Mouse (Mus musculus) limb, embryonic 14.5 days (tissue): ENCODE data around the gene Rnf220. TPM values are rescaled to one million over a fixed set of nuclear protein-coding genes. Genes with fewer than 3 reads are reported as not detected.
A peak's percentile ranks its signal among the peaks of the same experiment; 100 is the strongest.

Source experiments
- ATAC-seq: fragments of 200-750 bp; cut with Nextera tagmentation; 2 replicates; pipeline ENCODE4 v1.8.0; 2017; ENCODE audit warnings: low read depth, moderate number of reproducible peaks, moderate TSS enrichment; ENCODE audit not compliant: low FRiP score
- DNase-seq: peaks from one replicate; pipeline ENCODE4 v3.0.0-alpha.2; 2015; ENCODE audit warnings: low spot score
- H3K27ac ChIP-seq: fragments of 300-500 bp; sonication (generic); replicated peaks from 2 replicates; pipeline ENCODE4 v1.5.1; 2014; ENCODE audit warnings: low read depth, mild to moderate bottlenecking, low read length, moderate library complexity, mixed read lengths
- H3K27me3 ChIP-seq: fragments of 300-500 bp; sonication (generic); 2 replicates; pipeline ENCODE4 v1.6.1; 2014; ENCODE audit warnings: low read length, mixed read lengths; ENCODE audit not compliant: control insufficient read depth, insufficient read depth
- H3K36me3 ChIP-seq: fragments of 300-500 bp; sonication (generic); 2 replicates; pipeline ENCODE4 v1.6.1; 2014; ENCODE audit warnings: mild to moderate bottlenecking, low read length, moderate library complexity, mixed read lengths; ENCODE audit not compliant: control insufficient read depth, insufficient read depth
- H3K4me1 ChIP-seq: fragments of 300-500 bp; sonication (generic); 2 replicates; pipeline ENCODE4 v1.6.1; 2014; ENCODE audit warnings: antibody characterized with exemption, low read length, mixed read lengths; ENCODE audit not compliant: control insufficient read depth, insufficient read depth
- H3K4me2 ChIP-seq: fragments of 300-500 bp; sonication (generic); replicated peaks from 2 replicates; pipeline ENCODE4 v1.6.1; 2014; ENCODE audit warnings: low read depth, mild to moderate bottlenecking, low read length, moderate library complexity; ENCODE audit not compliant: severe bottlenecking
- H3K4me3 ChIP-seq: fragments of 300-500 bp; sonication (generic); replicated peaks from 2 replicates; pipeline ENCODE4 v1.5.1; 2014; ENCODE audit warnings: low read length
- H3K9ac ChIP-seq: fragments of 300-500 bp; sonication (generic); 2 replicates; pipeline ENCODE4 v1.6.1; 2014; ENCODE audit warnings: mild to moderate bottlenecking, low read depth, low read length, moderate library complexity; ENCODE audit not compliant: severe bottlenecking
- H3K9me3 ChIP-seq: fragments of 300-500 bp; sonication (generic); 2 replicates; pipeline ENCODE4 v1.6.1; 2016; ENCODE audit warnings: low read length; ENCODE audit not compliant: control insufficient read depth
- POLR2A ChIP-seq: fragments of 200-500 bp; IDR thresholded peaks from 2 replicates; pipeline ENCODE4 v1.8.0; 2012; ENCODE audit warnings: inconsistent platforms, mild to moderate bottlenecking, moderate library complexity, borderline replicate concordance; ENCODE audit not compliant: insufficient read depth, insufficient read length; ENCODE audit errors: extremely low read depth
- WGBS: fragments of 180-500 bp; shearing (Covaris S2); extraction: QIAGEN DNeasy Blood & Tissue Kit; methylation state at CpG from one replicate; pipeline ENCODE4 v1.1.7; 2014; 5-methylcytosine and 5-hydroxymethylcytosine counted together
- polyA plus RNA-seq, 2 experiments: library from polyadenylated mRNA; depleted of rRNA in 1 of 2; stranded (reverse) in 1 of 2; unstranded in 1 of 2; fragments of >200 nt; fragmentation: Nextera tagmentation in 1 of 2; extraction: Ambion mirVana in 1 of 2; gene quantifications; 2 replicates each; pipeline versions ENCODE4 v1.2.1 to v1.2.3; 2012 to 2014

Rnf220 gene
- polyA plus RNA-seq, 2 experiments: 72.8 to 126 TPM

DNA sequence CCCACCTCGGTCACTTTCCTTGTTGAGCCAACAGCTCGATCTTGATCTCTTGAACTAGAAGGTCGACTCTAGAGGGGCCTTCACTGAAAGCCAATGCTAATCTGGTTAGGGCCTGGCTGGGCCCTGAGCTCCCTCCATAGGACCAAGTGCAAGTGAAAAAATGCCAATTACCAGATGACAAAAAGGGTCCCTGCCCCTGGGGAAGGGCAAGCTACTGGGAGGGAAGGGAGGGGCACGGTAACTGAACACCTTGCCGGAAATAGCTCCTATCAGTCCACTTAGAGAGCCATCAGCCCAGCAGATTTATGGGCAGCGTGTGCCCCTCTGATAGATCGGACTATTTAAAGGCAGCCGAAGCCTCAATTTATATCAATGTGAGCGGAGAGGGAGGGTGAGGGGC is 143.9 kb downstream of the Rnf220 start:
- WGBS: 57% methylated on average over 9 of the region's 9 CpGs
- DNase-seq (no peak), ATAC-seq (no peak)
- Histone ChIP-seq H3K36me3 (no peaks in the 10 kb centered on the region), H3K4me1 (peaks cover 51% of the 10 kb centered on the region), H3K4me3 (no peak overlapping the region), H3K9ac (no peak overlapping the region), H3K9me3 (no peaks in the 10 kb centered on the region), H3K27ac (no peak overlapping the region), H3K27me3 (no peaks in the 10 kb centered on the region), H3K4me2 (no peak overlapping the region)
- no peak for TF ChIP-seq POLR2A

DNA sequence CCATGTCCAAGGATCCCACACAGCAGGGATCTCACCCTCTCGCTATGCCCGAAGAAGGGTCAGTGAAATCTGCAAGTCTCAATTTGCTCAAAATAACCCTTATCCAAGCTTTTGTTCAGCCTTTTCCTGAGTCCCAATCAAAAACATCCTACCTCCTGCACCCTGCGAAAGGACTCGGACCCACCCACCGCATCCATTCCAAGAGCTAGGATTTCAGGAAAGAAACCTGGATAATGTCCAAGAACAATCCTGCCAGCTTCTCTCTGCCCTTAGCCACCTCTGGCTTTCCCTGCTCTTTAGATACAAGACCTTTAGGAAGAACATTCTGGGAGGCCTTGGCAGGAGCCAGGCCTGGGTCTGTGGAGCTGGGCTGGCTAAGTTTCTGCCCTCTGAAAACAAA is 144.8 kb downstream of the Rnf220 start:
- ATAC-seq (no peak), DNase-seq (no peak)
- Histone ChIP-seq H3K36me3 (no peaks in the 10 kb centered on the region), H3K27ac (no peak overlapping the region), H3K4me1 (peaks cover 51% of the 10 kb centered on the region), H3K9ac (no peak overlapping the region), H3K9me3 (no peaks in the 10 kb centered on the region), H3K27me3 (no peaks in the 10 kb centered on the region), H3K4me2 (no peak overlapping the region), H3K4me3 (no peak overlapping the region)
- TF ChIP-seq POLR2A: no peak
- 67% methylated on average over 5 of the region's 5 CpGs for WGBS

DNA sequence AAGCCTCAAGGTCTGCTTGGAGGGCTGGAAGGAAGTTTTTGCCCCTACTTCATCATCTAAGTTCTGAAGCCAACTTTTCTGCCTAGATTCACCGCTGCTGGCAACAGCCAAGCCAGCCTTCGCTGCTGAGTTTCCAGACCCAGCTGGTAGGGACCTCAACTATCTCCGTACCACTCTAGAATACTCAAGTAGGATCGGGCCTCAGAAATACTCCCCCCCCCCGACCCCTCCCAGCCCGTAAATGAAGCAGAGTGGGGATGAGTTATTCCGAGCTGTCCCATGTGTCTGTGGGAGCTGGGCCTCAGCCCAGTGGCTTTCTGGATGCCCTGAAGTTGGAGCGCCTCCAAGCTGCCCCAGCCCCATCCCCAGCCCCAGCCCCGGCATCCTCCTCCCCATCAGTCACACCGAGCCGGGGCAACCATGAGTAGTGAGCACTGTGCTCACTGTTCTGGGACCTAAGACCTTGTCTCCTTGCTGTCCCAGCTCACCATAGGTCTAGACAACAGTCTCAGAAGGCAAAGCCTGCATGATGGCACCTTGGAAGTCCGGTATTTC is 146.6 kb downstream of the Rnf220 start:
- WGBS: 69% methylated on average over 12 of the region's 12 CpGs
- no peak for ATAC-seq

DNA sequence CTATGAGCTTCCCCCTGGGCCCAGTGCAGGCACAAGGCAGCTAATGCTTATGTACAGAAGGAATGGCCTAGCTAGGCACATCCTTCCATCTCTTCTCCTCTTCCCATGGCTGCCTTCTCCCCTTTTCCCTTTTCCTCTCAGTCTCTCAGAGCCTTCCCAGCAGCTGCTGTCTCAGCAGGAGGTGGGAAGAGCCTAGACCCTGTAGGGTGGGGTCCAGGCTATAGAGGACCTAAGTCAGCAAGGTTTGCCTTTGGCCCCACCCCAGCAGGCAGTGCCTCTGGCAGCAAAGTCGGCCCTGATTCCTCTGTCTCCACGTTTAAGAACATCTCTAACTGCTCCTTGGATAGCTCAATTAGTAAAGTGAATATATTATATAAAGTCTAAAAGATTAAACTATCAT is 147.5 kb downstream of the Rnf220 start:
- Histone ChIP-seq H3K4me1 (peaks cover 36% of the 10 kb centered on the region), H3K27ac (no peak overlapping the region), H3K4me2 (no peak overlapping the region), H3K9me3 (no peaks in the 10 kb centered on the region), H3K4me3 (no peak overlapping the region), H3K9ac (no peak overlapping the region), H3K36me3 (no peaks in the 10 kb centered on the region), H3K27me3 (no peaks in the 10 kb centered on the region)
- 21% methylated on average over 2 of the region's 2 CpGs for WGBS
- DNase-seq (no peak), ATAC-seq (no peak)
- no peak for TF ChIP-seq POLR2A

More for the DNA sequence above, 146.6 kb downstream of the Rnf220 start:
- TF ChIP-seq POLR2A: no peak
- Histone ChIP-seq H3K4me2 (no peak overlapping the region), H3K27me3 (no peaks in the 10 kb centered on the region), H3K27ac (no peak overlapping the region; the same call in 1 of the 2 replicates), H3K4me3 (no peak overlapping the region), H3K9me3 (no peaks in the 10 kb centered on the region), H3K4me1 (peaks cover 38% of the 10 kb centered on the region), H3K9ac (no peak overlapping the region), H3K36me3 (no peaks in the 10 kb centered on the region)
- DNase-seq: no peak

DNA sequence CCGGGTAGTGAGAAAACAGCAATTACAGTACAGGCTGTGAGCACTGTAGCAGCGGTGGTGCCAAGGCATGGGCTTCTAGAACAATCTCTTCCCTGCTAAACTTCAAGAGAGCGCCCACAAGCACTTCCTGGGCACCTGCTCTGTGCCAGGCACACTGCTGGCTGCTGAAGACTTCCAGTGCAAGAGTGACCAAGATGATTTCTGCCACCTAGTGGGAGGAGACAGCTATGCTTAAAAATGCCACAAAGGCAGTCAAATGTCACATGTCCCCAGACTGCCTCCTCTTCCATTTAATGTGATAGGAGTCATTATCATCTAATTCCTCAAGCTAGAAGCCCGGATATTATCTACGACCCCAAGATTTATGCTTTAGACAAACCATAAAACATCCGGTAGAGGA is 150.8 kb downstream of the Rnf220 start:
- H3K9ac ChIP-seq: no peak overlapping the region
- H3K4me2 ChIP-seq: no peak overlapping the region
- H3K9me3 ChIP-seq: no peaks in the 10 kb centered on the region
- H3K27ac ChIP-seq: no peak overlapping the region
- no peak for ATAC-seq
- no peaks in the 10 kb centered on the region for H3K36me3 ChIP-seq
- no peaks in the 10 kb centered on the region for H3K27me3 ChIP-seq
- peaks cover 10% of the 10 kb centered on the region for H3K4me1 ChIP-seq
- no peak for TF ChIP-seq POLR2A
- no peak overlapping the region for H3K4me3 ChIP-seq
- DNase-seq: peak; percentile 33
- WGBS: 46% methylated on average over 6 of the region's 6 CpGs

DNA sequence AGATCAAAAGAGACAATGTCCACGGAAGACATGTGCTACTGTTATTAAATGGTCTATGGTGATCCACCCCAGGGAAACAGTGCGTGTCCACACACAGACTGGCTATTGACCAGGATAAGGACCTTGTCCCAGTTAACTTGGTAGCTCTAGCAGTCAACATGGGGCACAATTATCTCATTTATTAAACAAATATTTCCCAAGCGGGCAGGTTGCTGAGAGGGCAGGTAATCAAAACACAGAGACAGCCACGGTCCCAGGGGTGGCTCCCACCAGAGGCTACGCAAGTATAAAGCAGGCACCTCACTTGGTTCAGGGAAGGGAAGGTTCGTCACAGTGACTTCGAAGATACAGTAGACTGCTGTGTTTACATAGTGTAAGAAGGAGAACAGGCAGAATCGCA is 153.5 kb downstream of the Rnf220 start:
- no peaks in the 10 kb centered on the region for H3K9me3 ChIP-seq
- no peaks in the 10 kb centered on the region for H3K27me3 ChIP-seq
- H3K4me2 ChIP-seq: no peak overlapping the region
- H3K4me3 ChIP-seq: no peak overlapping the region
- no peak for TF ChIP-seq POLR2A
- WGBS: 73% methylated on average over 8 of the region's 8 CpGs
- no peaks in the 10 kb centered on the region for H3K4me1 ChIP-seq
- no peak overlapping the region for H3K27ac ChIP-seq
- no peak for ATAC-seq
- no peak overlapping the region for H3K9ac ChIP-seq
- no peak for DNase-seq
- H3K36me3 ChIP-seq: no peaks in the 10 kb centered on the region
